Mouse (Mus musculus): Measurements from ENCODE around the gene Alpk1.

DNA sequence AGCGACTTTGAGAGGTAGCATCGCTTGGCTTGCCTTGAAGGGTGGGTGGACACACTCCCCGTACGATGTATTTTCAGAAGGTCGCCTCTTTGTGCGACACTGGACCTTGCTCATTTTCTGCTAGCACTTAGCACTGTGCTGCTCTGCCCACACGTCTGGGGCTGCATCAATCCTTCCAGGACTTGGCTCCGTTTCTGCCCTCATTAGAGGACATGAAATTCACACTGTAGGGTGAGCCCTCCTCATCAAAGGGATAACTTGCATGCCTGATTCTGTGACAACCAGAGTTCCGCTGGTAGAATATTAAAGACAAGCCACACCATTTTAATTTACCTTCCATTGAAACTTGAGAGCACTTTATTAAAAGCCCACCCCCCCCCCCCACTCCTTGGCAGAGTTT is 67.2 kb downstream of the Alpk1 start:
- no peak for TF ChIP-seq POLR2A (IDR thresholded peaks at IDR 0.05; ENCODE audit: low read depth, low read length)
- no peak for TF ChIP-seq CTCF (IDR thresholded peaks at IDR 0.05; ENCODE audit: extremely low read depth, insufficient read length, insufficient replicate concordance, low read depth, low read length)
